Mouse (Mus musculus) neural tube, embryonic 15.5 days (tissue): ENCODE results near the gene Olfr239. TPM values are rescaled to one million over a fixed set of nuclear protein-coding genes. Genes with fewer than 3 reads are reported as not detected.
"Not testable (repeated sequence)": the region's sequence is repeated elsewhere in the genome, so short reads cannot be mapped to it uniquely, and the experiment has no call there.

Experiments used
- ATAC-seq: fragments of 200-750 bp; cut with Nextera tagmentation; 2 replicates; pipeline ENCODE4 v1.8.0; 2017; ENCODE audit warnings: mild to moderate bottlenecking, moderate TSS enrichment, moderate library complexity; ENCODE audit not compliant: low FRiP score
- H3K27ac ChIP-seq: fragments of 300-500 bp; sonication (generic); replicated peaks from 2 replicates; pipeline ENCODE4 v1.5.1; 2015; ENCODE audit warnings: mild to moderate bottlenecking, inconsistent platforms
- H3K27me3 ChIP-seq: fragments of 300-500 bp; sonication (generic); replicated peaks from 2 replicates; pipeline ENCODE4 v1.6.1; 2015; ENCODE audit warnings: inconsistent platforms
- H3K36me3 ChIP-seq: fragments of 300-500 bp; sonication (generic); 2 replicates; pipeline ENCODE4 v1.6.1; 2015; ENCODE audit warnings: inconsistent platforms
- H3K4me1 ChIP-seq: fragments of 300-500 bp; sonication (generic); 2 replicates; pipeline ENCODE4 v1.6.1; 2015; ENCODE audit warnings: inconsistent platforms
- H3K4me2 ChIP-seq: fragments of 300-500 bp; sonication (generic); 2 replicates; pipeline ENCODE4 v1.6.1; 2015; ENCODE audit warnings: inconsistent platforms, mild to moderate bottlenecking, moderate library complexity
- H3K4me3 ChIP-seq: fragments of 300-500 bp; sonication (generic); replicated peaks from 2 replicates; pipeline ENCODE4 v1.5.1; 2015; ENCODE audit warnings: mild to moderate bottlenecking, inconsistent platforms
- H3K9ac ChIP-seq: fragments of 300-500 bp; sonication (generic); replicated peaks from 2 replicates; pipeline ENCODE4 v1.6.1; 2015; ENCODE audit warnings: mild to moderate bottlenecking, inconsistent platforms
- H3K9me3 ChIP-seq: fragments of 300-500 bp; sonication (generic); replicated peaks from 2 replicates; pipeline ENCODE4 v1.6.1; 2016; ENCODE audit warnings: inconsistent platforms
- WGBS: fragments of 180-500 bp; shearing (Covaris S2); methylation state at CpG from one replicate; pipeline ENCODE4 v1.1.7; 2015; ENCODE audit warnings: mixed read lengths; 5-methylcytosine and 5-hydroxymethylcytosine counted together
- polyA plus RNA-seq: library from polyadenylated mRNA; unstranded; fragments of >200 nt; fragmentation: Nextera tagmentation; extraction: Ambion mirVana; gene quantifications from 2 replicates; pipeline ENCODE4 v1.2.1, GENCODE M21; 2015

The Olfr239 gene
- 0.06 TPM in 2 replicates for polyA plus RNA-seq

DNA sequence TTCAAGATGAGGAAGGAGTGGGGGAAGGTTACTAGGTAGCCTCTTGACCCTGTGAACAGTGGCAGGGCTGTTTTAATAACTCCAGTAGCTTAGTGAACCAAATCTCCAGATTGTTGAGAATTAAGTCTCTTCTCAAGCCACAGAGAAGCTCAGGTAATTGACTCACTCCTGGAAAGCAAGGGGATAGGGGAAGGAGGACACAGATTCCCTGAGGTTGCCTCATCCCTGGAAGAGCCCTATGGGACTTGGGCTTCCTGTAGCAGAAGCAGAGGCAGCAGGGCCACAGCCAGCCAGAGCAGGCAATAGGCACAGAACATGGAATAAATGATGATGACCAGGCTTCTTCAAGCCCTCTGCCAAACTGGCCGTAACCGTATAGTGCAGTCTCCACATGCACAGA, at the start of gene Olfr239:
TSS of gene Olfr239 (plus strand) at position 301 of the 400 bp plus-strand sequence.
- not testable (repeated sequence) for H3K36me3 ChIP-seq, ATAC-seq, H3K27me3 ChIP-seq, H3K4me2 ChIP-seq, H3K4me1 ChIP-seq, H3K27ac ChIP-seq, H3K9ac ChIP-seq, H3K9me3 ChIP-seq, H3K4me3 ChIP-seq
- WGBS = no CpG with 5 or more reads among the region's 2 CpGs

DNA sequence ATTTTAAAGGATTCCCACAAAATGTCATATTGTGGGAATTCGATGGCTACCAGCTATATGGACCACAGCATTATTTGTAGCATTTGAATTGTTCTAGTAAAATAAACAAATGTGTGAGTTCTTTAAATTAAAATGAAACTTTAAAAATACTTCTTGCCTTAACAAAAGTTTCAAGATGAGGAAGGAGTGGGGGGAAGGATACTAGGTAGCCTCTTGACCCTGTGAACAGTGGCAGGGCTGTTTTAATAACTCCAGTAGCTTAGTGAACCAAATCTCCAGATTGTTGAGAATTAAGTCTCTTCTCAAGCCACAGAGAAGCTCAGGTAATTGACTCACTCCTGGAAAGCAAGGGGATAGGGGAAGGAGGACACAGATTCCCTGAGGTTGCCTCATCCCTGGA, 23.0 kb upstream of the Olfr239 start, which contains the start of gene Olfr55:
TSS of gene Olfr55 (plus strand) at position 301 of the 400 bp plus-strand sequence.
- H3K27me3 ChIP-seq, ATAC-seq, H3K36me3 ChIP-seq, H3K4me2 ChIP-seq, H3K9ac ChIP-seq, H3K27ac ChIP-seq, H3K4me3 ChIP-seq, H3K4me1 ChIP-seq, H3K9me3 ChIP-seq: not testable (repeated sequence)
- WGBS = 79% methylated on average over 1 of the region's 1 CpGs

DNA sequence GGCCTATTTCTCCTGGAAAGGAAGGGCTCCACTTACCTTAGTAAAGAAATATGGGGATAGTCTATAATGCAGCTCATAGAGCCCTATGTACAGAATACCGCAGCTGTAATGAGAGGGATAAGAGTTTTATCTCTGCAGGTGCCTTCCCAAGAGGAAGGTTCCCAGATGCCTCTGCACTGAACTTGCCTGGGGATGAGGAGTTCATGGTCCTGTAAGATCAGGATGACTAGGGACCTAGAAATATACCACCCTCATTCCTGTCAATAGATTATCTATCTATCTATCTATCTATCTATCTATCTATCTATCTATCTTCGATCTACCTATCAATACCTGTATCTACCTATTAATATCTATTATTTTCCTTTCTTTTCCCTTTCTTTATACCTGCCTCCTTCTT, 30.5 kb downstream of the Olfr239 start, which contains the start of gene Olfr1564:
TSS of gene Olfr1564 (minus strand) at position 101 of the 400 bp plus-strand sequence.
- no peak within 1 kb of the TSS for H3K9ac ChIP-seq
- no peaks in the 10 kb centered on the region for H3K4me1 ChIP-seq
- ATAC-seq = no peak
- H3K27me3 ChIP-seq = no peaks in the 10 kb centered on the region
- H3K4me2 ChIP-seq = no peak within 1 kb of the TSS
- H3K27ac ChIP-seq = no peak within 1 kb of the TSS
- H3K4me3 ChIP-seq = no peak within 1 kb of the TSS
- 84% methylated on average over 2 of the region's 2 CpGs for WGBS
- H3K9me3 ChIP-seq = peaks cover 9% of the 10 kb centered on the region; the same call in 1 of the 2 replicates
- no peaks in the 10 kb centered on the region for H3K36me3 ChIP-seq

DNA sequence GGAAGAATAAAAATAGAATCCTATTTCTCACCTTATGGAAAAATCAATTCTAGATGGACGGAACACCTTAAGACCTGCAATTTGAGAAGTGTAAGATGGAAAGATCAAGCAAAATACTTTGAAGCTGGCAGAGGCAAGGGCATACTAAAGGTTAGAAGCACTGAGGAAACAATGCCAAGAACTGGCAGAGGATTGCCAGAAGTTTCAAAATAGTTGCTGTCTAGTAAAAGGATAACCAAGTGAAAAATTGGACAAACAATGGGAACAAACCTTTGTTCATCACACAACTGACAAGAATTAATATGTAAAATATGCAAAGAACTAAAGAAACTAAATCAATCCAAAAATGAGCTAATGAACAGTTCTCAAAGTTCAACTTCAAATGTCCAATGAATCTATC, 45.5 kb downstream of the Olfr239 start:
- not testable (repeated sequence) for H3K4me2 ChIP-seq, H3K9me3 ChIP-seq, H3K9ac ChIP-seq, ATAC-seq, H3K27me3 ChIP-seq, H3K27ac ChIP-seq, H3K4me3 ChIP-seq, H3K4me1 ChIP-seq
- peaks cover 29% of the 10 kb centered on the region for H3K36me3 ChIP-seq
- WGBS = 96% methylated on average over 1 of the region's 1 CpGs

Other genes starting within 250 kb of the Olfr239 start
- gene Cyp4f13, start 243.9 kb upstream of the Olfr239 start, polyA plus RNA-seq = 8.0 and 8.1 TPM in 2 replicates
- 8.5 and 9.0 TPM in 2 replicates for gene Zfp472, start 225.5 kb upstream of the Olfr239 start, polyA plus RNA-seq
- gene Zfp952, start 198.2 kb upstream of the Olfr239 start, polyA plus RNA-seq = 17.9 and 21.5 TPM in 2 replicates
- gene Zfp763, start 157.9 kb upstream of the Olfr239 start, polyA plus RNA-seq = 23.7 and 24.7 TPM in 2 replicates
- not detected in 2 replicates for gene 4921501E09Rik, start 123.2 kb upstream of the Olfr239 start, polyA plus RNA-seq
- gene Zfp563, start 102.0 kb upstream of the Olfr239 start, polyA plus RNA-seq = 19.6 and 19.8 TPM in 2 replicates
- gene Morc2b, start 51.6 kb upstream of the Olfr239 start, polyA plus RNA-seq = 0.74 and 1.2 TPM in 2 replicates
- 0.05 TPM in 1 of 2 replicates, not detected in the other for gene Olfr55, start 22.9 kb upstream of the Olfr239 start, polyA plus RNA-seq
- gene Olfr1564, start 30.4 kb downstream of the Olfr239 start, polyA plus RNA-seq = 0.05 and 0.08 TPM in 2 replicates
- gene Zfp955a, start 63.8 kb downstream of the Olfr239 start, polyA plus RNA-seq = 21.4 and 22.3 TPM in 2 replicates
- gene Olfr63, start 73.4 kb downstream of the Olfr239 start, polyA plus RNA-seq = 0.04 and 0.05 TPM in 2 replicates
- gene Zfp955b, start 98.2 kb downstream of the Olfr239 start, polyA plus RNA-seq = 19.6 and 22.8 TPM in 2 replicates
- gene Zfp81, start 167.6 kb downstream of the Olfr239 start, polyA plus RNA-seq = 11.1 and 12.1 TPM in 2 replicates
- 11.1 and 13.6 TPM in 2 replicates for gene Zfp101, start 203.3 kb downstream of the Olfr239 start, polyA plus RNA-seq
- not detected in 2 replicates for gene Actl9, start 241.6 kb downstream of the Olfr239 start, polyA plus RNA-seq